Mouse (Mus musculus): ENCODE results near the gene Fam163a. TPM values are rescaled to one million over a fixed set of nuclear protein-coding genes. Genes with fewer than 3 reads are reported as not detected.

Gene Fam163a
- polyA plus RNA-seq, 1 experiment from 2014 or later = 3.0 TPM

DNA sequence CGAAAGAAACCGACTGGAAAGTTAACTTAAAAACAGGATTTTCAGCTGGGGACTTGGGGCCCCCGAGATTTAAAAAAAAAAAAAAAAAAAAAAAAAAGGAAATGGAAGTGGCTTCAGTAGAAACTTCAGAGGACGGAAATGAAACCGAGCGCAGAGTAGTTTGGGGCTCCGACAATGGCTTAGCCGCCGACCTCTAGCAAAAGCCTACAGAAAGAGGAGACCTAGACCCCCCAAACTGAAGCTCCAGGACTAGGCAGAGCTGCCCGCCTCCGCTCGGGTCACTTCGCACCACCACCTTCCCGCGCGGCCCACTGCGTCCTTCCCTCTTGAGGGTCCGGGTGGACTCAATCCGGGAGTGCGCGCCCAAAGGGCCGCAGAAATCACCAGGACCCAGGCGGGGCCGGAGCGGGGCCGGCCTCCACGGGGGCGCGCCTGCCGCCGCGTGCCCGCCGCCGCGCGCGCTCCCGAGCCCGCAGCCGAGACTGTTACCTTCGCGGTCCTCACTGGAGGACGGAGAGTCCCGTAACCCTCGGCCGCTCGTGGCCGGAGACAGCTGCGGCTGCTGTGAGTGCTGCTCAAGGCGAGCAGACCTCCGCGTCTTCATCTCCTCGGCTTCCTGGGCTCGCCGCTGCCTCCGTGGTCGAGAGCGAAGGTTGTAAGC, 169.4 kb downstream of the Fam163a start, which contains the start of gene Tor1aip2:
TSS of gene Tor1aip2 (plus strand) at position 135 of the 661 bp plus-strand sequence.
- no peaks in the 10 kb centered on the region for H3K27me3 ChIP-seq (ENCODE audit: poor library complexity, severe bottlenecking)
- H3K4me3 ChIP-seq = peak within 1 kb of the TSS; percentile 85
- peaks cover 24% of the 10 kb centered on the region for H3K4me1 ChIP-seq
- H3K9me3 ChIP-seq = no peaks in the 10 kb centered on the region
- peak; percentile 88 for DNase-seq (ENCODE audit: extremely low spot score, low spot score)
- H3K36me3 ChIP-seq (replicated peaks) = peaks cover 37% of the 10 kb centered on the region
- WGBS = under 1% methylated on average over 59 of the region's 59 CpGs
- H3K27ac ChIP-seq = peak within 1 kb of the TSS; percentile 98

DNA sequence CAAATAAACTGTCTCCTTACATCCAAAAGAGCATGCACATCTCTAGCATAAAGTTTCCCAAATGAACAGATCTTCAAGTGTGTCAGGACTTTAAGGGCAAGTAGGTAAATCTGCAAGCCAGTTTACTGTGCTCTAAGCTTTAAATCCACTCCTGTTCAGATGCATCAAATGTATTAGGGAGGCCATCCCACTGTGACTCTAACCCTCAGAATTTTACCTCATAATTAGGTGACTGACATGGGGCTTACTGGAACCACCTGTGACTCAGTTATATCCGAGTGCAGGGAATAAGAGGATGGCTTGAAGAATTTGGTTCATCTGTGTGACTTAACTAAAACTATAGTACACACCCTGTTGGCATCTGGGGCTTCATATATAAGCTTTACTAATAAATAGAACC, 170.2 kb downstream of the Fam163a start:
- Histone ChIP-seq H3K27ac (peak overlapping the region; percentile 98), H3K4me1 (peaks cover 23% of the 10 kb centered on the region), H3K27me3 (ENCODE audit: poor library complexity, severe bottlenecking) (no peaks in the 10 kb centered on the region), H3K9me3 (no peaks in the 10 kb centered on the region), H3K4me3 (peak overlapping the region; percentile 85), H3K36me3 (replicated peaks) (peaks cover 44% of the 10 kb centered on the region)
- no peak for DNase-seq (ENCODE audit: extremely low spot score, low spot score)
- WGBS = 46% methylated on average over 1 of the region's 1 CpGs

DNA sequence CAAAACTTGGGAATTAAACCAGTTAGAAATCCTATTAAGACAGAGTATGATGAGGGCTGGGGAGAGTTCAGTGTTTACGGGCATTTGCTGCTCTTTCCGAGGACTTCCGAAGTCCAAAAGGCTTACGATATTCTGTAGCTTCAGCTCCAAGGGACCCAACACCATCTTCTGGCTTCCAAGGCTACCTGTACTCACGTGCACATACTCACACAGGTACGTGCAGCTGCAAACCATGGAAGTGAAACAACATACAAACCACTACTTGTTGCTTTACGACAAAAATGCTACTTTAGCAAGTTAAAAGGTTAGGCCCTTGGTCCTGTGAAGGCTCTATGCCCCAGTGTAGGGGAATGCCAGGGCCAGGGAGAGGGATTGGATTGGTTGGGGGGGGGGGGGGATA, 170.9 kb downstream of the Fam163a start:
- Histone ChIP-seq H3K4me1 (peaks cover 23% of the 10 kb centered on the region), H3K36me3 (replicated peaks) (peaks cover 52% of the 10 kb centered on the region), H3K9me3 (no peaks in the 10 kb centered on the region), H3K27ac (no peak overlapping the region), H3K27me3 (ENCODE audit: poor library complexity, severe bottlenecking) (no peaks in the 10 kb centered on the region), H3K4me3 (no peak overlapping the region; the same call in 1 of the 2 replicates)
- WGBS = 94% methylated on average over 7 of the region's 7 CpGs
- DNase-seq (ENCODE audit: extremely low spot score, low spot score) = no peak

DNA sequence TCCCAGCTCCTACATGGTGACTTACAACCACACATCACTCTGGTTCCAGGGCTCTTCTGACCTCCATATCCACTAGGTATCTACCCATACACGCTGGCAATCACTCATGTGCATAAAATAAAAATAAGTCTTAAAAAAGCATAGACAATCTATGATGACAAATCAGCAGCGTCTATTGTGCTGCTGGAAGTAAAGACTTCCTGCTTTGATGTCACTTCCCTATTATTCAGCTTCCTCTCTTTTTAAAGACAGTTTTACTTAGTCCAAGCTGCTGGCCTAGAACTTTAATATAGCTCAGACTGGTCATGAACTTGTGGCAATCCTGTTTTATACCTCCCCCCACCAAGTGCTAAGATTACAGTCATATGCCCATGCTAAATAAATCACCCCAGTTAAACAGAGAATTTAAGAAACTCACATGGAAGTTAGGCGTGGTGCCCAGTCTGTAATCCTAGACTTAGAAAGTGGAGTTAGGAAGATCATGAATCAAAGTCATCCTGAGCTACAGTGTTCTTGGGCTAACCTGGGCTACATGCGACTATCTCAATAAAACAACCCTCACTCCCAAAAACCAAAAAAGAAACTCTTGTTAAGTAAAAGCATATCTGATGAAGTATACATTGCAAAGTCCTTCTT, 176.4 kb downstream of the Fam163a start:
- Histone ChIP-seq H3K36me3 (replicated peaks) (peaks cover 86% of the 10 kb centered on the region), H3K27me3 (ENCODE audit: poor library complexity, severe bottlenecking) (no peaks in the 10 kb centered on the region), H3K4me3 (no peak overlapping the region), H3K27ac (no peak overlapping the region), H3K4me1 (peaks cover 7% of the 10 kb centered on the region; the same call in 1 of the 2 replicates), H3K9me3 (no peaks in the 10 kb centered on the region)
- no peak for DNase-seq (ENCODE audit: extremely low spot score, low spot score)
- WGBS = 92% methylated on average over 4 of the region's 4 CpGs

DNA sequence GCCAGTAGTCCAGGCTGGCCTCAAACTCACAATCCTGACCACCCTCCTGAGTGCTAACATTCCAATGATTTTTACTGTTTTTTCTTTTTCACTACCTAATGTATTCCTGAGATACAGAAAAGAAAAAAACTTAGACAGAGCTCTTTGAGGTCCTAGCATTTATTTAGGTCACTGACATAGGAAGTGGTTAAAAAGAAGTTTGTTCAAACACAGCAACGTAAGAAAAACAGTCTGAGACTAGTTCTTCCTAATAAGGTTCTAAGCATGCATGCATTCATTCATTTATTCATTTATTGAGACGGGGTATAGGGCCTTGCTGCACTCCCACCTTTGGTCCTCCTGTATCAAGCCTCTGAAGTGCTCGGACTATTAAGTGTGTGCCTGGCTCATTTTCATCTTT, 177.0 kb downstream of the Fam163a start:
- peaks cover 7% of the 10 kb centered on the region; the same call in 1 of the 2 replicates for H3K4me1 ChIP-seq
- no peak overlapping the region for H3K4me3 ChIP-seq
- no peaks in the 10 kb centered on the region for H3K27me3 ChIP-seq (ENCODE audit: poor library complexity, severe bottlenecking)
- DNase-seq (ENCODE audit: extremely low spot score, low spot score) = no peak
- peaks cover 80% of the 10 kb centered on the region for H3K36me3 ChIP-seq (replicated peaks)
- no peak overlapping the region for H3K27ac ChIP-seq
- H3K9me3 ChIP-seq = no peaks in the 10 kb centered on the region
- 93% methylated on average over 3 of the region's 3 CpGs for WGBS

Other genes with a start within 250 kb of the Fam163a start
- 5.7 and 6.1 TPM in 2 replicates for gene Cep350, start 231.8 kb downstream of the Fam163a start, polyA plus RNA-seq (2016; fragmentation: Nextera tagmentation; extraction: Ambion mirVana)
- 104 and 108 TPM in 2 replicates for gene Tor1aip2, start 169.6 kb downstream of the Fam163a start, polyA plus RNA-seq (2016; fragmentation: Nextera tagmentation; extraction: Ambion mirVana)
- gene Tor1aip1, start 168.5 kb downstream of the Fam163a start, polyA plus RNA-seq (2016; fragmentation: Nextera tagmentation; extraction: Ambion mirVana) = 39.0 and 42.2 TPM in 2 replicates
- gene Tdrd5, start 98.6 kb upstream of the Fam163a start, polyA plus RNA-seq (2016; fragmentation: Nextera tagmentation; extraction: Ambion mirVana) = 0.04 and 0.09 TPM in 2 replicates
- not detected in 2 replicates for gene Nphs2, start 105.7 kb upstream of the Fam163a start, polyA plus RNA-seq (2016; fragmentation: Nextera tagmentation; extraction: Ambion mirVana)
- gene Gm2000, start 161.0 kb upstream of the Fam163a start, polyA plus RNA-seq (2016; fragmentation: Nextera tagmentation; extraction: Ambion mirVana) = 894 and 925 TPM in 2 replicates
- 0.09 and 0.17 TPM in 2 replicates for gene Axdnd1, start 216.1 kb upstream of the Fam163a start, polyA plus RNA-seq (2016; fragmentation: Nextera tagmentation; extraction: Ambion mirVana)